Mouse (Mus musculus) neural tube, embryonic 14.5 days (tissue): ENCODE measurements around the gene Vmn2r83. TPM values are rescaled to one million over a fixed set of nuclear protein-coding genes. Genes with fewer than 3 reads are reported as not detected.

Experiments used
- ATAC-seq: fragments of 200-750 bp; cut with Nextera tagmentation; 2 replicates; pipeline ENCODE4 v1.8.0; 2017; ENCODE audit warnings: low read depth, mild to moderate bottlenecking, moderate TSS enrichment, moderate library complexity
- H3K27ac ChIP-seq: fragments of 300-500 bp; sonication (generic); 2 replicates; pipeline ENCODE4 v1.5.1; 2014; ENCODE audit warnings: low read depth, mild to moderate bottlenecking, control low read depth, low read length, moderate library complexity, mixed read lengths
- H3K27me3 ChIP-seq: fragments of 300-500 bp; sonication (generic); 2 replicates; pipeline ENCODE4 v1.6.1; 2014; ENCODE audit warnings: low read length; ENCODE audit not compliant: control insufficient read depth, insufficient read depth
- H3K36me3 ChIP-seq: fragments of 300-500 bp; sonication (generic); 2 replicates; pipeline ENCODE4 v1.6.1; 2014; ENCODE audit warnings: low read length, mixed read lengths; ENCODE audit not compliant: control insufficient read depth, insufficient read depth
- H3K4me1 ChIP-seq: fragments of 300-500 bp; sonication (generic); 2 replicates; pipeline ENCODE4 v1.6.1; 2014; ENCODE audit warnings: low read length; ENCODE audit not compliant: control insufficient read depth, insufficient read depth
- H3K4me2 ChIP-seq: fragments of 300-500 bp; sonication (generic); 2 replicates; pipeline ENCODE4 v1.6.1; 2014; ENCODE audit warnings: mild to moderate bottlenecking, low read depth, low read length, control low read depth
- H3K4me3 ChIP-seq: fragments of 300-500 bp; sonication (generic); 2 replicates; pipeline ENCODE4 v1.5.1; 2014; ENCODE audit warnings: low read depth, low read length, control low read depth, mixed read lengths
- H3K9ac ChIP-seq: fragments of 300-500 bp; sonication (generic); replicated peaks from 2 replicates; pipeline ENCODE4 v1.6.1; 2014; ENCODE audit warnings: low read depth, mild to moderate bottlenecking, control low read depth, low read length, mixed read lengths
- H3K9me3 ChIP-seq: fragments of 300-500 bp; sonication (generic); 2 replicates; pipeline ENCODE4 v1.6.1; 2016; ENCODE audit warnings: low read length; ENCODE audit not compliant: control insufficient read depth
- WGBS: fragments of 180-500 bp; shearing (Covaris S2); extraction: QIAGEN DNeasy Blood & Tissue Kit; methylation state at CpG from one replicate; pipeline ENCODE4 v1.1.7; 2014; 5-methylcytosine and 5-hydroxymethylcytosine counted together
- microRNA-seq: library from miRNA; unstranded; fragments of <30 nt; microRNA quantifications from one replicate; pipeline ENCODE4, GENCODE M21; 2016
- polyA plus RNA-seq: library from polyadenylated mRNA; unstranded; fragments of >200 nt; fragmentation: Nextera tagmentation; extraction: Ambion mirVana; gene quantifications from 2 replicates; pipeline ENCODE4 v1.2.1, GENCODE M21; 2014

Vmn2r83 gene
- polyA plus RNA-seq, 1 experiment from 2014 or later = not detected

GRCm38 (mm10) chr10:79542171-79542570, 73.6 kb downstream of the Vmn2r83 start:
- Histone ChIP-seq H3K9me3 (no peaks in the 10 kb centered on the region), H3K27ac (no peak overlapping the region), H3K4me2 (no peak overlapping the region), H3K4me1 (no peaks in the 10 kb centered on the region), H3K36me3 (peaks cover 75% of the 10 kb centered on the region), H3K4me3 (no peak overlapping the region), H3K9ac (no peak overlapping the region), H3K27me3 (no peaks in the 10 kb centered on the region)
- no peak for ATAC-seq
- WGBS = 94% methylated on average over 11 of the region's 11 CpGs

Small RNAs within 50 kb of the gene (microRNA-seq; reads per million reads assigned to microRNA genes)
- gene Mir6909 = not detected

Other genes starting within 250 kb of the Vmn2r83 start
- gene Vmn2r81, start 221.0 kb upstream of the Vmn2r83 start, polyA plus RNA-seq = not detected in 2 replicates
- gene Vmn2r82, start 112.2 kb upstream of the Vmn2r83 start, polyA plus RNA-seq = not detected in 2 replicates
- gene Plpp2, start 65.1 kb downstream of the Vmn2r83 start, polyA plus RNA-seq = 18.3 and 22.6 TPM in 2 replicates
- gene Mier2, start 86.5 kb downstream of the Vmn2r83 start, polyA plus RNA-seq = 54.2 and 59.9 TPM in 2 replicates
- gene Theg, start 118.6 kb downstream of the Vmn2r83 start, polyA plus RNA-seq = not detected in 2 replicates
- gene C2cd4c, start 145.3 kb downstream of the Vmn2r83 start, polyA plus RNA-seq = 0.66 and 1.3 TPM in 2 replicates
- gene Shc2, start 169.2 kb downstream of the Vmn2r83 start, polyA plus RNA-seq = 16.7 and 22.8 TPM in 2 replicates
- not detected in 2 replicates for gene Odf3l2, start 177.0 kb downstream of the Vmn2r83 start, polyA plus RNA-seq
- 0.82 and 1.2 TPM in 2 replicates for gene Madcam1, start 195.8 kb downstream of the Vmn2r83 start, polyA plus RNA-seq
- gene Tpgs1, start 200.6 kb downstream of the Vmn2r83 start, polyA plus RNA-seq = 104 and 118 TPM in 2 replicates
- 69.7 and 74.6 TPM in 2 replicates for gene Cdc34, start 213.5 kb downstream of the Vmn2r83 start, polyA plus RNA-seq
- 1.1 and 1.3 TPM in 2 replicates for gene Gzmm, start 220.3 kb downstream of the Vmn2r83 start, polyA plus RNA-seq
- 800 and 802 TPM in 2 replicates for gene Bsg, start 235.8 kb downstream of the Vmn2r83 start, polyA plus RNA-seq
- 2.7 and 3.7 TPM in 2 replicates for gene Hcn2, start 247.9 kb downstream of the Vmn2r83 start, polyA plus RNA-seq